Mouse (Mus musculus): ENCODE measurements around the gene Polm. TPM values are rescaled to one million over a fixed set of nuclear protein-coding genes. Genes with fewer than 3 reads are reported as not detected.

Gene Polm
- total RNA-seq, 2 experiments from 2014 or later: 5.6 to 6.5 TPM

Other genes starting within 250 kb of the Polm start
- gene Mrps24, start 122.3 kb downstream of the Polm start, total RNA-seq (2021): 100 to 1,000 TPM; 112 to 114 TPM
- 10 to 100 TPM; 60.5 TPM for gene Urgcp, start 75.6 kb downstream of the Polm start, total RNA-seq (2021)
- 10 to 100 TPM; 44.7 to 46.1 TPM for gene Dbnl, start 49.5 kb downstream of the Polm start, total RNA-seq (2021)
- 100 to 1,000 TPM; 715 to 738 TPM for gene Pgam2, start 34.3 kb downstream of the Polm start, total RNA-seq (2021)
- 10 to 100 TPM; 38.7 to 39.6 TPM for gene Aebp1, start 23.9 kb upstream of the Polm start, total RNA-seq (2021)
- 10 to 100 TPM; 68.5 to 70.2 TPM for gene Pold2, start 40.3 kb upstream of the Polm start, total RNA-seq (2021)
- 1,000 to 10,000 TPM; 1,420 to 1,616 TPM for gene Myl7, start 60.8 kb upstream of the Polm start, total RNA-seq (2021)
- not detected for gene Gck, start 112.1 kb upstream of the Polm start, total RNA-seq (2021)
- gene Ykt6, start 117.7 kb upstream of the Polm start, total RNA-seq (2021): 10 to 100 TPM; 92.8 to 94.5 TPM
- 1 to 10 TPM; 8.7 to 8.8 TPM for gene Camk2b, start 228.3 kb upstream of the Polm start, total RNA-seq (2021)

Measured in heart, postnatal 4 days (tissue).